Mouse (Mus musculus) testis, adult 2 months (tissue): ENCODE measurements around the gene Ppp1r14b.

Source experiments
- CTCF ChIP-seq: fragments of 200-500 bp; IDR thresholded peaks from 2 replicates; pipeline ENCODE4 v1.5.1; 2012; ENCODE audit warnings: low read depth, mild to moderate bottlenecking, inconsistent platforms, low read length, moderate library complexity; ENCODE audit not compliant: control insufficient read depth, insufficient read depth, insufficient replicate concordance
- POLR2A ChIP-seq: fragments of 200-500 bp; IDR thresholded peaks from 2 replicates; pipeline ENCODE4 v1.6.1; 2012; ENCODE audit warnings: low read depth, mild to moderate bottlenecking, inconsistent platforms, low read length, moderate library complexity; ENCODE audit not compliant: control insufficient read depth

DNA sequence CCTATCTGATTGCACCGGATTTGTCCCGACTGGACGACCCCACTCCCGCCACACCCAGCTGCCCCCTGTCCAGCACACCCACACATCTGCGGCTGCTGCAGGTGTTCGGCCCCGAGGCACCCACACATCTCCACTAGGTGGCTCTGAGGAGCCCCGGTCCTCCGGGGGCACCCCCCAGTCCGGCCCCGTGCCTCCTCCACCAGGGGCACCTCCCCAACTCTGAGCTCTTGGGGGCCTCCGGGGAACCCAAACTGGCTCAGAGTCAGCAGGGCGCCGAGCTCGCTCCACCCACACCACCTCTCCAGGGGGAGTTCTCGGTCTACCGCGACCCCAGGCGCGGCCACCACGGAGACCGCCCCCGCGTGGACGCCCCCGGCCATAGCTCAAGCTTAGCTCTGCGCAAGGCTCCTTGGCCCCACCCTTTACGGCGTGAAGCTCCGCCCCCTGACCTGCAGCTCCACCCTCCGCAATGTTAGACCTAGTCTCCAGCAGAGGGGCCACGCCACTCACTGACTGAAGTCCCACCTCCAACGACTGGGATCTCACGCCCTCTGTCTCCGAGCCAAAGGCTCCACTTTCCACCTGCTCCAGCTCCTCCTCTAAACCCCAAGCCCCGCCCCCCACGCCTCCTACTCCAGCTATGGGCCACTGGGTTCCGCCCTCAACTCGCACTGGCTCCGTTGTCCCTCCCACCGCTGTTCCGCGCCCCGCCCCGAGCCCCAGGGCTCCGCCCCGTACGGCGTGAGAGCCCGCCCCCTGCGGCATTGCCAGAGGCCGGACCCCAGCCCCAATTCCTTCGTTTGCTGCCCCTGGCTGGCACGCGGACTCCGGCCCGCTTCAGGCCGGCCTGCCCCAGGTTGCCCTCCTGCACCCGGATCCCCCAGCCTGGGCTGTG lies 5.0 kb downstream of the Ppp1r14b start:
- TF ChIP-seq POLR2A (no peak), CTCF (peak; percentile 55)
